Mouse (Mus musculus): ENCODE measurements at regions not wholly inside any gene's neighbourhood (a gene's known extent, or its start where the extent isn't known, plus 50 kb on each side); places are given as distances from the start of the nearest gene placed in this dataset.

- intact Hi-C loops (cut with DNase I), result no loop called here
These were observed 172.4 kb downstream of the Rdh14 start for GRCm38 (mm10) chr12:10562966-10563365.

GRCm38 (mm10) chr12:10567881-10568280, 177.3 kb downstream of the Rdh14 start:
- no peak for DNase-seq (ENCODE audit: extremely low spot score in 1 of 2, low spot score in 2 of 2)
- intact Hi-C loops (cut with DNase I), result no loop called here

More at GRCm38 (mm10) chr12:10562966-10563365, 172.4 kb downstream of the Rdh14 start:
- no peak for DNase-seq (ENCODE audit: extremely low spot score in 1 of 2, low spot score in 2 of 2)

- intact Hi-C loops (cut with DNase I), result no loop called here
- peak in 1 of 2 experiments; percentile 20 for DNase-seq (ENCODE audit: extremely low spot score in 1 of 2, low spot score in 2 of 2)
These were observed 181.2 kb downstream of the Rdh14 start for GRCm38 (mm10) chr12:10571643-10572377.

GRCm38 (mm10) chr12:10572378-10572650, 181.7 kb downstream of the Rdh14 start:
- intact Hi-C loops (cut with DNase I), result no loop called here
- DNase-seq (ENCODE audit: extremely low spot score in 1 of 2, low spot score in 2 of 2), result no peak

GRCm38 (mm10) chr12:10573381-10573780, 182.8 kb downstream of the Rdh14 start:
- intact Hi-C loops (cut with DNase I), result no loop called here
- DNase-seq (ENCODE audit: extremely low spot score in 1 of 2, low spot score in 2 of 2), result no peak

GRCm38 (mm10) chr12:10582840-10583614, 192.5 kb downstream of the Rdh14 start:
- DNase-seq (ENCODE audit: extremely low spot score in 1 of 2, low spot score in 2 of 2), result no peak
- intact Hi-C loops (cut with DNase I), result no loop called here

GRCm38 (mm10) chr12:10584026-10584425, 193.5 kb downstream of the Rdh14 start:
- intact Hi-C loops (cut with DNase I), result no loop called here
- no peak for DNase-seq (ENCODE audit: extremely low spot score in 1 of 2, low spot score in 2 of 2)

- intact Hi-C loops (cut with DNase I), result loop anchor here (2.0 to 5.0 kb wide), 2 partner anchors 1017 to 1537 kb away; partner anchors contain the start of gene Osr1
- peak; percentile 56 to 80 for DNase-seq (ENCODE audit: extremely low spot score in 1 of 2, low spot score in 2 of 2)
These were observed 199.0 kb downstream of the Rdh14 start for GRCm38 (mm10) chr12:10589537-10589936.

- intact Hi-C loops (cut with DNase I), result loop anchor here (1.0 kb wide), 1 partner anchor 580 kb away; no protein-coding TSS in a partner anchor
- DNase-seq (ENCODE audit: extremely low spot score in 1 of 2, low spot score in 2 of 2), result peak; percentile 36 to 58
These were observed 207.6 kb downstream of the Rdh14 start for GRCm38 (mm10) chr12:10597976-10598746.

- DNase-seq (ENCODE audit: extremely low spot score in 1 of 2, low spot score in 2 of 2), result no peak
These were observed 209.5 kb downstream of the Rdh14 start for GRCm38 (mm10) chr12:10600111-10600510.

GRCm38 (mm10) chr12:10618319-10618718, 227.7 kb downstream of the Rdh14 start:
- intact Hi-C loops (cut with DNase I), result no loop called here
- DNase-seq (ENCODE audit: extremely low spot score in 1 of 2, low spot score in 2 of 2), result no peak

More at GRCm38 (mm10) chr12:10600111-10600510, 209.5 kb downstream of the Rdh14 start:
- intact Hi-C loops (cut with DNase I), result no loop called here

- intact Hi-C loops (cut with DNase I), result no loop called here
- no peak for DNase-seq (ENCODE audit: extremely low spot score in 1 of 2, low spot score in 2 of 2)
These were observed 230.0 kb downstream of the Rdh14 start for GRCm38 (mm10) chr12:10620541-10620940.

GRCm38 (mm10) chr12:10638591-10638990, 248.0 kb downstream of the Rdh14 start:
- intact Hi-C loops (cut with DNase I), result no loop called here

GRCm38 (mm10) chr12:10654466-10655184, 264.1 kb downstream of the Rdh14 start:
- DNase-seq (ENCODE audit: extremely low spot score in 1 of 2, low spot score in 2 of 2), result peak in 1 of 2 experiments; percentile 15
- intact Hi-C loops (cut with DNase I), result no loop called here

More at GRCm38 (mm10) chr12:10638591-10638990, 248.0 kb downstream of the Rdh14 start:
- DNase-seq (ENCODE audit: extremely low spot score in 1 of 2, low spot score in 2 of 2), result no peak

GRCm38 (mm10) chr12:10655185-10655544, 264.6 kb downstream of the Rdh14 start:
- no peak for DNase-seq (ENCODE audit: extremely low spot score in 1 of 2, low spot score in 2 of 2)
- intact Hi-C loops (cut with DNase I), result no loop called here

GRCm38 (mm10) chr12:10658826-10659225, 268.3 kb downstream of the Rdh14 start:
- intact Hi-C loops (cut with DNase I), result no loop called here
- DNase-seq (ENCODE audit: extremely low spot score in 1 of 2, low spot score in 2 of 2), result no peak

- DNase-seq (ENCODE audit: extremely low spot score in 1 of 2, low spot score in 2 of 2), result no peak
- intact Hi-C loops (cut with DNase I), result no loop called here
These were observed 296.2 kb downstream of the Rdh14 start for GRCm38 (mm10) chr12:10686747-10687146.

Measured in left cerebral cortex, postnatal 10 days (tissue).